In genomic region chr10:40237826-40238225, GRCm38 (mm10) we compare ENCODE assay signal across 23 mouse cellular contexts.
"Had no signal": no experiment of that assay in that cellular context is flagged by ENCODE, and none has a peak within 500 bp of the region (broad histone marks: within the 10 kb centered on the region; RNA-seq: fewer than 3 reads in every experiment).

No protein-coding gene starts in this region.

- DNase-seq: gastrocnemius, adult 2 months; gastrocnemius, postnatal 10 days; gastrocnemius, postnatal 25 days; heart, adult 18-20 months; heart, postnatal 10 days; heart, postnatal 4 days; kidney, adult 18-20 months; kidney, adult 8-10 months; kidney, postnatal 10 days; kidney, postnatal 25 days; kidney, postnatal 4 days; liver; liver, embryonic 13.5 days had no signal

- H3K9me3 ChIP-seq: heart, embryonic 10.5 days; heart, embryonic 12.5 days; hindbrain, embryonic 10.5 days; hindbrain, embryonic 12.5 days; intestine, embryonic 15.5 days; limb, embryonic 10.5 days; limb, embryonic 12.5 days; liver, embryonic 13.5 days; liver, embryonic 15.5 days had no signal

- H3K27me3 ChIP-seq: heart, embryonic 12.5 days; hindbrain, embryonic 12.5 days; intestine, embryonic 15.5 days; limb, embryonic 12.5 days; liver, embryonic 13.5 days; liver, embryonic 15.5 days had no signal

- H3K4me1 ChIP-seq: heart, embryonic 10.5 days; heart, embryonic 12.5 days; hindbrain, embryonic 10.5 days; hindbrain, embryonic 12.5 days; intestine, embryonic 15.5 days; limb, embryonic 10.5 days; limb, embryonic 12.5 days; liver, embryonic 13.5 days; liver, embryonic 15.5 days had no signal

- H3K4me3 ChIP-seq: gastrocnemius, adult 2 months; heart, embryonic 10.5 days; heart, embryonic 12.5 days; hindbrain, embryonic 10.5 days; hindbrain, embryonic 12.5 days; intestine, embryonic 15.5 days; layer of hippocampus, adult 2 months; left cerebral cortex, adult 2 months; limb, embryonic 10.5 days; limb, embryonic 12.5 days; liver, embryonic 13.5 days; liver, embryonic 15.5 days had no signal
